Mouse (Mus musculus) kidney, adult 9 months (tissue): ENCODE data around the gene Kdm5a.

Source experiments
- DNase-seq: peaks from one replicate; pipeline ENCODE4 v3.0.0; 2022

Gene Kdm5a

DNA sequence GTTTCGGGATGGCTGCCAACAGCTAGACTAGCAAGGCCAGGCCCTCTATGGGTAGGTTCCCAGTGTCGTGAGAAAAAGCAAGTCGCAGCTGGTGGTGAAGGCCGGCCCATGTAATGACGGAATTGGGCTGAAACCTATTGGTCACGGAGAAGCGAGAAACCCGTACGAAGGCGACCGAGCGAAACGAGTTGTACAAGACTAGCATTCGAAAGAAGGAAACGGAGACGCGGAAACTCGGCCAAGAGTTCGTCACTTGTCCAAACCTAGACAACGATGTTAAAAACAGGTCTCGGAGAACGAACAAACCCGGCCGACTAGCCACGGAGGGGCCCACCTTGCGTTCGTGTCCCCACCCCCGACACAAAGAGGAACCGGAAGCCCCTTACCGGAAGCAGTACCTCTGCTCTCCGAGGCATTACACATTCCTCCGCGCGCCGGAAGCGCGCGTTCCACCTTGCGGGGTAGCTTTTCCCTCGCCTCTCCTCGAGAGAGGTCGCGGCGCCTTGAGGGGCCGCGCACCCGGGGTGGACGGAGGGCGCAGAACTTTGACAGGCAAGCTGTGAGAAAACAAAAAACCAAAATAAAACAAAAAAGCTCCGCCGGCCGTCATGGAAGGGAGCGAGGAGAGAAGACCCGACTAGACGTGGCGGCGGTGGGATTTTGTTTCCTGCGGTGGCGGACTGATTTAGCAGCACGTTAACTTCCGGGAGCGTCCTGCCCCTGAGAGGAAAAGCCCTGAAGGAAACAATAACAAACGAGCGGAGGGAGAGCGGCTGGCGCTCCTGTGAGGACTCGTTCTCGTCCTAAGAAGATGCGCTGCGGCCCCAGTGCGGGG is at the start of gene Kdm5a, which contains the start of gene Ccdc77:
Kdm5a (plus strand) TSS at position 437 of the 835 bp plus-strand sequence.
Ccdc77 (minus strand) TSS at position 687 of the 835 bp plus-strand sequence.
- DNase-seq, result peak; percentile 96

DNA sequence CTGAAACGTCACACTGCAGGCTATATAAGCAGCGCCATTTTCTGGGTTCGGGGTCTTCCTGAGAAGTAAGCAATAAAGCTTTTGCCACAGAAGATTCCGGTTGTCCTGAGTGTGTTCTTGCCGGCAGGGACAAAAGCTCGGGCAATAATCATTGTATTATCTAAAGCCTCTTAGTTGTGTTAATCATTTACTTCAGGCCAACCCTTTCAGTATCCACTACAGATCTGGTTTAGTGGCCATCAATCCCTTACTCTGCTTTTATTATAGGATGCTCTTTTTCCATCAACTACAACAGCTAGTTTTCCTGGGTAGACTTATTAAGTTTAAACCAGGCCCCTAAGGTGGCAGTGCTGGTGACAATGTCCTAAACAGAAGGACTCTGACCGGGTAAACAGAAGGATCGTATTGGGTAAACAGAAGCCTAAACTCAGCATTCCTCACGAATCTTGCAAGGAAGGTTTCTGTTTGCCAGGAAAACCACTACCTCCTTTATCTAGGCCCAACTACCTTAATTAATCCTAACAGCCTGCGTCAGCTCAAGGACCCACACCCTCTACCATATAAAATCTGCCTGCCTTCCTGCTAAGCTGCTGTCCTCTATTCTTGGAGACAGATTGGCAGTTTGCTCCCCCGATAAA is 45.5 kb upstream of the Kdm5a start:
- no peak for DNase-seq

DNA sequence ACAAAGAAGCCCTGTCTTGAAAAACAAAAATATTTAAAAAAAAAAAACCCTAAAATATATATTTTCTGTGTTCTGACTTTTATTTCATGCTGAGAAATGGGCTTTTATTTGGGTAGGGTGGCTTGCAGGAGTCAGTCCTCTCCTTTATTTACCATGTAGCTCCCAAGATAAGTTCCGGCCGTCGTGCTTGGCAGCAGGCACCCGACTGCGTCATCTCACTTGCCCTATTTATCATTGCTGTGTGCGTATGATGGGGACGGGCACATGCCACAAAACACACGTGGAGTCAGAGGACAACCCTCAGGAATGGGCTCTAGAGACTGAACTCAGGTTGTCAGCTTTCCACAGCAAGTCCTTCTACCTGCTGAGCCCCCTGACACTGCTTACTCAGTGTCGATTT is 44.8 kb upstream of the Kdm5a start:
- DNase-seq, result no peak

DNA sequence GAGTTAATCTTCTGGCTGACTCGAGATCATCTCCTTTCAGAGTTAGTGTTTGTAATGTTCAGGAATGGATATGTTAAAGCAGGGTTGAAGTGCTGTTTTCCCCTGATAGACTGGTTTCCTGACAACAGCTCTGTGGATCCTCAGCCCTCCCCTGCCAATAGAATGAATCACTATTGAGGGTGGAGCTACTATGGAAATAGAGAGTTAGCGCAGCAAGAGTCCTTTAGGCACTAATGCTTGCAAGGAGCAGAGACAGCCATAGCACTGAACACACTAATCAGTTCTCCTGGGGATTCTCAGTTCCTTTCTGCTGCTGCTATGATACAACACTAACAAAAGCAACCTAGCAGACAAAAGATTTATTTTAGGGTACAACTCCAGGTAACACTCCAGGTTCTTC is 43.6 kb upstream of the Kdm5a start:
- no peak for DNase-seq

DNA sequence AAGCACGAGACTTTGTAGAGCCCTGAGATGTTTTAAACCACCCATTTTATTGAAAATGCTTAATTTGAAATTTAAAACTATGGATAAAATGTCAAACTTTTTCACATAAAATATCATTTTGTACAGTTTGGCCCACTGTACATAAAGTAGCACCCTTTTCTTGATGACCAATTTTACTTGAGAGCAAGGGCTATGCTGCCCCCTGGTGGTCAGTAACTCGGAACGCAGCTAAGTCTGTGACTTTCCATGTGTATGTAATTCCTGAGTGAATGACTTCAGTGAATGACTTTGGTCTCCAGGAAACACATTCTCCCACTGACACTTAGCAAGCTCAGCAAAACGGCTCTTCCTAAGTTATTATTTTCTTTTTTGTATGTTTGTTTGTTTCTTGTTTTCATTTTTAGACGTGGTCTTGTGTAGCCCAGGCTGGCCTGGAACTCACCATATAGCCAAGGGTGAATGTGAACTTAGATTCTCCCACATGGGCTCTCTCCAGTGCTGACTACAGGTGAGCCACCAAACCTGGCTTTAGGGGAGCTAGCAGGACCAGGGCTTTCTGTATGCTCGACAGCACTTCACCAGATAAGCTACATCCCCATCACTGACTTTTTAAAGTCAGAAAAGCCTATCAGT is 39.5 kb upstream of the Kdm5a start:
- DNase-seq, result peak; percentile 73

DNA sequence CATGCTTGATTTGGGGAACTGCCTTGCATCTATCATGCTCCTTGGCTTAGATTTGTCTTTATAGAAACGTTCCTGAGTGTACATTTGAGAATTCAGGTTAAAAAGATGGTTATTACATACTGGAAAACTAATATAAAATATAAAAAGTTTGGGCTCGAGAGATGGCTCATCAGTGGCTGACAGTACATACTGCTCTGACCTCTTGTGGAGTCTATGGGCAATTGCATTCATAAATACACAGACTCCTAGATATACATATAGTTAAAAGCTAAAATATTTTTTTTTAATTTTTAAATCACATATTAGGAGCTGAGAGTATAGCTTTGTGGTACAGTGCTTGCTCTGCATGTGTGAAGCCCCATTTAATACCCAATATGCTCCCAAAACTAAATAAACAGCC is 31.6 kb upstream of the Kdm5a start:
- DNase-seq, result no peak

DNA sequence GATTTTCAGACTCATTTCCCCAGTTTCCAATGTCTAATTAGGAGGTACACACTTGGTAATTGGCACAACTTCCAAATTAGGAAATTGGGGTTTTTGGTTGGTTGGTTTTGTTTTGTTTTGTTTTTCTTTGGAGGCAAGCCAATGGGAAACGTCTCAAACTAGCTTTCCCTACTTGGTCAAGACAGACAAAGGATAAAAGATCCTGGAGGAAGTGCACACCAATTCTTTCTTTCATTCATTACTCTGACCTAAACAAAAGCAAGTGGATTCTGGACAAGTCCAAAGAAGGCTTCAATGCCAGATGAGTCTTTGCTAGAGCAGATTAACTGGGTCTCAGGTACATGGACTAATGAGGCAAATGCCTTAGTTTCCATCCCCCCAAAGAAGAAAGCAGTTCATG is 19.9 kb upstream of the Kdm5a start:
- DNase-seq, result no peak

DNA sequence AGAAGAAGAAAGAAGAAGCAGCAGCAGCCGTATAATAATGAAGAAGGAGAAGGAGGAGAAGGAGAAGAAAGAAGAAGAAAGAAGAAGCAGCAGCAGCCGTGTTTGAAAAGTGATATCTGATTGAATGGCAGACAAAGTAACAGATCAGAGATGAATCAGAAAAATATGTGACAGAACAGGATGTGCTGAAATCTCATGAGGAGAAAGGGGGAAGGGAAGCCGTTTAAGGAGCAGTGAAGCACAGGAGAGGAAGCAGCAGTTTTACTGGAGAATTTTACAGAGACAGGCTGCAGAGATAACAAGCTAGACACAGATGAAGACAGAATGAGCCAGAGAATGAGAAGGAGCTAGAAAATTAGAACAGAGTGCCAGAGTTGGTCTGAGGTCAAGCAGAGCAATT is 14.9 kb upstream of the Kdm5a start:
- no peak for DNase-seq

DNA sequence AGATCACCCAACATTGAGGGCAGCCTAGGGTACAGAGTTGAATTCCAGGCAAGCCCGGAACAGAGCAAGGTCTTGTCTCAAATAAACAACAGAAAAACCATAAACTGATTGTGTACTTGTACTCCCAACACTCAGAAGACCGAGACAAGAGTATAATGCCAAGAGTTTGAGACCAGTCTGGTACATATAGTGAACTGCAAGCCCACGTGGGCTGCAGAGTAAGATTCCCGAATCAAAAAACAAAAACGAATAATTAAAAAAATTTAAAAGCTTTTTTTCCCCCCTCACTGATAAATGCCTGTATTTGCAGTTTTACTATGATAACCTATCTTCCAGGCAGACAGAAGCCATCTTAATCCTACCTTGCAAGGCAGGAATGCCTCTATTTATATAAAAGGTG is 7.4 kb upstream of the Kdm5a start:
- DNase-seq, result no peak

DNA sequence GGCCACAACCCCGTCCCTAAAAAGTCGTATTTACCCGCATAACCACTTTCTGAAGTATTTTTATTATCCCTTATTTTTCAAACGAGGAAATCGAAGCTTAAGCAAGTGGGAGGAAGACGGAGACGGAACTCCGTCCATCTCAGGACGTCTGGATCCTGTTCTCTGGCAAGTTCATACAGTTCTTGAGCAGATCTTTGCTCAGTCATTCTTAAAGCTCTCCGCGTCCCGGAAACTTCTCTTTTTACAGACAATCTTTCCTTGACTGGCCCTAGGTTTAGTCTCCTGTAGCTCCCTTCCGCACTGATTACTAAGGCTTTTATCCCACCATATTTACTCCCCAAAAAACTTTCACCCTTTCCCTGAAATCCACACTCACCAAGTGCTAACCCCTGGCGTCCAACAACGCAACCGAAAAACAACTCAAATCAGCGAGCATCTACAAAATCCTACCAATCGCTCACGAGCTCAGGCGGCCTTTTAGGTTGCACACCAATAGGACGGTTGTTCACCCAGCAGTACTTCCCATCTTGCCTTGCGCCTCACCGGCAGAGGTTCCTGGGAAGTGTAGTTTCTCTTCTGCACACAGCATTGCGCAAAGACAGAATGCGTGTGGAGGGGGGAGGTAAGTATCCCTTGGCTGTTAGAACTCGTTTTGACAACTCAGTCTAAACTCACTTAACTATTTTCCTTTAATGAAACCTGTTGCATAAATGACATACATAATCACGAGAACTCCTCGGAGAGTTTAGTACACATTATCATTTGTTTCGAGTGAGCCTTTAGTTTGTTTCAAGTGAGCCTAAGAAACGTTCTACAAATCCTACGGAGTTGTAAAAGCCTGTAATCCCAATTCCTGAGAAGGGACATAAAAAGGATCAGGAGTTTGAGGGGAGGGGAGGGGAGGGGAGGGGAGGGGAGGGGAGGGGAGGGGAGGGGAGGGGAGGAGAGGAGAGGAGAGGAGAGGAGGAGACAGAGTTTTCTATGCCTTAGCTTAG is 6.7 kb upstream of the Kdm5a start:
- peak; percentile 90 for DNase-seq

DNA sequence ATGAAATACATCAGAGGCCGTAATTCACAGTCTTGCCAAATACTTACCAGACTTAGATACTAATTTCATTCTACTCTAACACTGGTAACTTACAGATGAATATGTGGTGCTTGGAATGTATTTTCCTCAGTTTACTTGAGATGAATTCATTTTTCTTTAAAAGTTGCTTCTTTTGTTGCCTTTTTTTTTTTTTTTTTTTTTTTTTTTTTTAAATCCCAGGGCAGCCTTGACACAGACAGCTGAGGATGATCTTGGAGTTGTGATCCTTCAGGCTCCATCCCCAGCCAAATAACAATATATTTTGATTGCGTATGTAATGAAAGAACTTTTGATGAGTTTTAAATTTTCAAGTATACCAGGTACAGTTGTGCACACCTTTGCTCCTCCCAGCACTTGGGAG is 1.8 kb upstream of the Kdm5a start:
- DNase-seq, result no peak

DNA sequence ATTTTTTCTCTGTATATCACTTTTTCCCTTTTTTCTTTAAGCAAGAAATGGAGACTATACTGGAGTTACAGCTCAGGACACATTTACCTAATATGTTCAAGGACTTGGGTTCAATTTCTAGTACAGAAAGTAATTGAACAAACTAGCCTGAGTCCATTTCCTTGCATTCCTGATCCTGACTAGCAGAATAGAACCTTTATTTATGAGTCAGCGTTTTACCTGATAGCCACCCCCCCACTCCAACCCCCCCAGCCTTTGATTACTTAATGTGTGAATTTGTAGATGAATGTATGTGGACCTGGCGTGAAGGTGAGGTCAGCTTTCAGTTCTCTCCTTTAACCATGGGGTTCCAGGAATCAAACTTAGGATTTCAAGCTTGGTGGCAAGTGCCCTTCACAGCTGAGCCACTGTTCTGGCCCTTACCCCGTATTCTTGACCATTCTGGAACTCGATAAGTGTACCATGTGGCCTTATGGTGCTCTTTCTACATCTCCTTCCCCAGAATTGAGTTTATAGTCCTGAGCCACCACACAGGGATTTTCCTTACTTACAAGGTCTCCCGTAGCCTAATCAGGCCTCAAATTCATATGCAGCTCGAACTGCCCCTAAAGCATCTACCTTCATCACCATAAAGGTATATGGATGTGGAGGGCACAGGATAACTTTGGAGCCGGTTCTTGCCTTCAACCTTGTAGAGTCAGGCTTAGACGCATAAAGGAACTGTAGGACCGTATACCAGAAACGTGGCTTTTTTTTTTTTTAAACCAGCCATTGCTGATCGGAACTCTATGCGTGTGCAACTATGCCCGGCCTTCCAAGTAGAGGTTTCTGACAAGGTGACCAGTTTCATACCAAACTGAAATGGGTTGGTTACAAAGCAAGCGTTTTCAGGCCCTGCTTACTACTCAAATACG is 893 bp upstream of the Kdm5a start:
- no peak for DNase-seq

DNA sequence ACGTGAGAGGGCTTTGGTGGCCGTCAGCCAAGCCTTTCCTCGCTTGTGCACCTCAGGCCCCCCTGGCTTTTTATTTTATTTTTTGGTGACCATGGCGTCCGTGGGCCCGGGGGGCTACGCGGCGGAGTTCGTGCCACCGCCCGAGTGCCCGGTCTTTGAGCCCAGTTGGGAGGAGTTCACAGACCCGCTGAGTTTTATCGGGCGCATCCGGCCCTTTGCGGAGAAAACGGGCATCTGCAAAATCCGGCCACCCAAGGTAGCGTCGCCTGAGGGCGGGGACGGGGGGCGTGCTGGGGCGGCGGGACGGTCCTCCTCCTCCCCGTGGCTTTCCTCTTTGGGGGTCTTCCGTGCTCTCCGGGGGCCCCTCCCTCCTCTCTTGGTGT is 590 bp downstream of the Kdm5a start:
- DNase-seq, result no peak

DNA sequence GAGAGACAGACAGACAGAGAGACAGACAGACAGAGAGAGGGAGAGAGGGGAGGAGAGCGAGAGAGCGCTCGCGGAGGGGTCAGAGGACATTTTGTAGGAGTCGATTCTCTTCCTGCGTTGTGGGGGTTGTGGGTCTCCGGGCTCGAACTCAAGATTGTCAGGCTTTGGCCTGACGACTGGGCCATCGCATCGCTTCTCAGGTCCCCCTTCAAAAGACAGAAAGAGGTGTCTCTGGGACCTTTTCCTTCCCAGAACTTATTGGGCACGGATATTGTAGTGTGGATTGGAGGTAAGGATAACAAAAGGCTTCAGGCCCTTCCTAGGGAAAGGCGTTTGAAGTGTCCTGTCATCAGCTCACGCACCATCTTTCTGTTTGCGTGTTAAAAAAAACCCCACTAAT is 1.1 kb downstream of the Kdm5a start:
- DNase-seq, result no peak

DNA sequence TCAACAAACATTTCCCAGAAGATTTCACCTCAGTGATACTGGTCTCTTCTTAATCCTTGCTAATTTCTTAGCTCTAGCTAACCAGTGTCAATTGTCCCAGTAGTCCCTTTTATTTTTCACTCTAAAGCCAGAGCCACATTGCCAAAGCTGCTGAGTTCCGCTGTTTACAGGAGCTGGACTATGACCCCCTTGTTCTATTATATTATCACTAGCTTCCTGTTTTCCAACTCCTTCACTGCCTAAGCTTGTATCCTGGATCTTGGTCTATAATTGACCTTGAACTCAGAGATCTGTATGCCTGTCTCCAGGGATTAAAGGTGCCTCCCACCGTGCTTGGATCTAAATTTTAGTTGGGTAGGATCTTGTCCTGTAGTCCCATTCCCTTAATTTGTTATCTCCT is 12.8 kb downstream of the Kdm5a start:
- DNase-seq, result peak; percentile 46

DNA sequence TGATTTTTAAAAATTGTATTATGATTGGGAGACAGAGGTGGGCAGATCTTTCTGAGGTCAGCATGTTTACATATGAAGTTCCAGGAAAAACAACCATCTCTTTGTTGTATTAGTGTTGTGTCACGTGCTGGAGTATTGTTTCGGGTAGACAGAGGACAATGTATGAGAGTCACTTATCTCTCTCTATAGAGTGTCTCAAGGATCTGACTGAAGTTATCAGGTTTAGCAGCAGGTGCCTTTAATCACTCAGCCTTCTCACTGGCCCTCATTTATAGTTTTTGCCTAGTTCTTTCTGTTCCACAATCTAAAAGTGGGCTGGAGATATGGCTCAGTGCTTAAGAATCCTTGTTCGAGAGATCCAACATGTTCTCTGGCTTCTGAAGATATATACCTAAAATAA is 26.1 kb downstream of the Kdm5a start:
- DNase-seq, result no peak

DNA sequence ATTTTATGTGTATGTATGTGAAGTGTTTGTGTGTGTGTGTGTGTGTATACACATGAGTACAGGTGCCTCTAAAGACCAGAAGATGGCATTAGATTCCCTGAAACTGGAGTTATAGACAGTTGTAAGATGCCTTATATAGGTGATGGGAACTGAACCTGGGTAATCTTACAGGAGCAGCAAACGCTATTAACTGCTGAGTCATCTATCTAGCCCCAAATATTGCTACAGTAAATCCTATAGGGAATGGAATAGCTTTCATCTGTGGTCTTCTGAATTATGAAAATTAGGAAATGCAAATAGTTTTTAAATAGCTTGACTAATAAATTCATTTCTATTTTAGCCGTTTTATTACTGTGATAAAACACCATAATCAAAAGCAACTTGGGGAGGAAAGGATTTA is 28.9 kb downstream of the Kdm5a start:
- no peak for DNase-seq

DNA sequence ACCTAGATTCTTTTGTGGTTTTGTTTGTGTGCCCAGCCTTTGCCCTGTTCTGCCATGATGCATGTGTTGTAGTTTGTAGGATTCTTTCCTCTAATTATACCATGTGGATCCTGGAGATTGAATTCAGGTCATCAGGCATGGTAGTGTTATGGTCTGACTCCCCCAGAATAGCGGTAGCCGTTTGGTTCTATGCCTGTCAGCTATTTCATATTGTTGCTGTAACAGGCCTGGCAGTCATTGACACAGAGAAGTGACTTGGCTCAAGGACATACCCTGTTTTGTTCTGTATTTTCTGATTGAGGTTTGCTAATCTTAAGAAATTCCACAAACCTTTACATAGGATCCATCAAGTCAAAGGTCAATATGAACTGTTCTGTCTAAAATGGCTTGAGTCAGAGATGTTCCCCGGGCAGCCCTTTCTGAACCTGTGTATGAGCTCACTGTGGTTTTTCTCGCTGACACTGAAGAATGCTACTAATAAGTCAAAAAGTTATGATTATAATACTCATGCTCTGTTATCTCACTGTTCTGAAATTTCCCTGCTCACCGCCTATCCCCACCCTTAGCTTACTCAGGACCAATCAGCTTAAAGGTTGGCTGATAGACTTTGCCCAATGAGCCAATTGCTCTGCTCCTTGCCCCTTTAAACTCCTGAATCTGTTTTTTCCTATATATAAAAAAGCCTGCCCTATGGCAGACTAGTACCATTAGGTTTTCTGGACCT is 31.9 kb downstream of the Kdm5a start:
- no peak for DNase-seq

DNA sequence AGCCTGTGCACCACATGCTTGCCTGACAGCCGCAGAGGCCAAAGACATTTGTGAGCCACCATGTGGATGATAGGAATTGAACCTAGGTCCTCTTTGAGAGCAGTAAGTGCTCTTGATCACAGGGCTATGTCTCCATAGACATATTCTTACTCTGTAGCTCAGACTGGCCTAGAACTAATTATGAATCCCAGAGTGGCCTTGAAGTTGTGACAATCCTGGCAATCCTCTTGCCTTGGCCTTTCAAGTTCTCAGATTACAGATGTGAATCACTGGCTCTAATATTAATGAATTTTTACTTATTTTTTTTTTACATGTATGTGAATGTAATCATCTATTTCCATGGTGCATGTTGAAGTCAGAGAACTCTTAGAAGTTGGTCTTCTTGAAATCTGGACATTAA is 40.0 kb downstream of the Kdm5a start:
- no peak for DNase-seq

DNA sequence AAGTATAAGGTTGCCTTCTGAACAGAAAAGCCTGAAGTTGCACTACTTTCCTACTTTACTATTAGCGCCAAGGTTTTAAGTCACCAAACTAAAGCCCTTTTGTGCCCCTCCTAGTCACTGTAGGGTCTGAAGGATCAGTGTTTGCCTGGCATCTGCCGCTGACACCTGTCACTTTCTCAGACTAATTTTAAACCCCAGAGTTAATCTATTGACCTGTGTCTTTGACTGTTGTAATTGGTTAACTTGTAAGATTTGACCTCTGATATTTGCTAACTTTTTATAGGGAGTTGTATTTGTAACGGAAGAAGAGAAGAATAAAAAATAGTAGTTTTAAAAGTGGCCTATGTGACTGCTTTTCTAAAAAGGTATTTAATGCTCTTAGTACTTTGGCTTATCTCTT is 74.2 kb downstream of the Kdm5a start:
- DNase-seq, result peak; percentile 65

DNA sequence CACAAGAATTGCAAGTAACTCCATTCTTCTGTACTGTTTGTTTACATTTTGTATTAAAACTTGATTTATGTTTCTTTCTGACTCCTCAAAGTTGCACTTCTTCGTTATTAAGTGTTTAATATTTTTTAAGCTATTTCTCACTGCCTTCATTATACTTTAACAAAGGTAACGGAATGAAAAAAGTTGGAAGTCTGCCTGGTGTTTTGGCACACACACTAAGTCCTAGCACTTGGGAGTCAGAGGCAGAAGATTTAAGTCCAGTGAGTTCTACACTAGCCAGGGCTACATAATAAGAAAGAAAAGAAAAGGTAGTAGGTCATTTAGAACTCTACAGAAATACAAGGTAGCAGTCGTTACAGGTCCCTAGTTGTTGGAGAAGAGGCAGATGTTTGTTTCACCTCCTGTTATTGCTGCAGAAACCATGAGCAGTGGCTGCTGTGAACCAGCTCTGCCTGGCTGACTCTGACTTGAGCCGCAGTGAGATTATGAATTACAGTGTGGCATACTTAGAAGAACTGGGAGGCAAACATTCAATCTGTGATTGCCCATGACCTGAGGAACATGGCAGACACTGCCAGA is 78.3 kb downstream of the Kdm5a start:
- DNase-seq, result peak; percentile 88
